Mouse (Mus musculus) CD8-positive naive resting alpha-beta T cell, adult 2 months (primary cell): ENCODE measurements around the gene Atp11a.

Experiments used
- DNase-seq, 2 experiments: peaks; one replicate each; pipeline ENCODE4 v3.0.0; 2022; ENCODE audit warnings: low read depth in 2 of 2, low spot score in 2 of 2

The Atp11a gene

DNA sequence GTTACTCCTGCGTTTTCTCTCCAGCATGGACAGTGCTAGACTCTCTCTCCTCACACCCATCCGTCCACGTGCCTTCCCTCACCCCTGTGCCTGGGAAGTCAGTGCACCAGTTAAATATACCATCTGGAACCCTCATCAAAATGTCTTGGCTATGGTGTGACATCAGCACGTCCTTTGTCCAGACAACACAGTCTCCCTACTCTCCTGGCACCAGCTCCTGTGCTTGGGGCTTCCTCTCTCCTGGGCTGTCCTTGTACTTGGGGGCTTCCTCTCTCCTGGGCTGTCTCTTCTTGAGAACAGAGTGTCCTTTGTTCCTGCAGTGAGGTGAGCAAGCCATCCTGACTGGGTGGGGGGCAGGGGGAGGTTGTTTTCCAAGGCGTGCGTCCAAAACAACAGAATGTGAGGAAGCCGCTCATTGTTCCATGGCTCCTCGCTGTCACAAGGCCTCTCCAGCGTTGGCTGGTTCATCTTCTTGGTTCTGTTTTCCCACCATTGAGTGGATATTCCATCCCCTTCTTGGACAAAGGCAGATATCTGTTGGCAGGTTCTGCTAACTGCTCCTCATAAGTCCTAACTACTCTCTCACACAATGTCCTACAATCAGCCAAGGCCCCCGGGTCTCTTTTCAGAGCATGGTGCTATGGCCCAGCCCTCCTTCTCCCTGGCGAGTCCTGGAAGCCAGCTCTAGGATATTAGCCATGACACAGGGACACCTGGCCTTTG lies 148.9 kb downstream of the Atp11a start:
- no peak for DNase-seq

DNA sequence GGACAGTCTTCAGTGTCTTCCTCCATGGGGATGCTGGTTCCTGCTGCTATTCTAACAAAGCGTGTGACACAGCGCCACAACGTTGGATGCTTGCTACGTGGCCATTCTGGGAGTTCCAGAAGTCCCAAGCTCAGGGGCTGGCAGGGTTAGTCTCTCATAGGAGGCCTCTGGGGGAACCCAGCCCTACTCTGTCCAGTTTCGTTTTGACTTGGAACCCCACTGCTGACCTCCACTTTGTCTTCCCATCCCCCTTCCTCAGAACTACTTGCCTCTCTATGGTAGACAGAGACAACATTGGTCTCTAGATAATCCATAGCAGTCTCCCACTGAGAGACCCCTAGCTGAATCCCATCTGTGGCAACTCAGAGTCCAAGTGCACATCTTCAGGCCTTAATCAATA lies 149.8 kb downstream of the Atp11a start:
- DNase-seq, result no peak

DNA sequence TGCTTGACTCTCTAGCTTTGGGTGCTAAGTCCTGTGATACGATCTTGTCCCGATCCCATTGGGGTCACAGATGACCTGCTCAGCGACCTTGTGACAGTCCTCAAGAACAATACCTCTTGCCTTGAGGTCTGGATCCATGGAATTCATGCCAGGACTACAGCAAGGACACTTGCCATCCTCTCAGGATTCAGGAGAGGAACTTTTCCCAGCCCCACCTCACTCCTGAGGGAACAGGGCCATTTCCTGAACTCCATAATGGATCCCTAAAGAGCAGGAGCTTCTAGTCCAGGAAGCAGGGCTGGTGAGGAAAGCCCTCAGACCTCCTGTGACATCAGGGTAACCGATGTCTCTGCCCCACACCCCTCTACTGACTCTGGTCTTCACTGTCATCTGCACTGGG lies 150.9 kb downstream of the Atp11a start:
- DNase-seq, result no peak

DNA sequence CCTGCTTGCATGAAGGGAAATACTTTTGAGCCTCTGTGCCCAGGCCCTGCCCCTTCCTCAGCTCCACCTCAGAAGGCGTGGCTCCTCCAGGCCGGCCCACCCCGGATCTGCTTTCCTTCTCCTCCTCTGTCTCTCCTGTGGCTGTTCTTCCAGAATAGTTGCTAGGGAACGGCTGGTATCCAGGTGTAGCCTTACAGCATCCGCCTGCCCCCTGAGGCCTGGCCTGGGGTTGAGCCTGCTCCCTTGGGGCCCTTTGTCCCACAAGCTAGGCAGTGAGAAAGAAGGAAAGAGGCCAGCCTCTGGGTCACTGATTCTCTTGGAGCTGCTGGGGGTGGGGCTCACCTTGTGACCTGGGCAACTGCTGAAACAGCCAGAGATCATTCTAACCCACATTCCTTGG lies 155.2 kb downstream of the Atp11a start:
- DNase-seq, result no peak

DNA sequence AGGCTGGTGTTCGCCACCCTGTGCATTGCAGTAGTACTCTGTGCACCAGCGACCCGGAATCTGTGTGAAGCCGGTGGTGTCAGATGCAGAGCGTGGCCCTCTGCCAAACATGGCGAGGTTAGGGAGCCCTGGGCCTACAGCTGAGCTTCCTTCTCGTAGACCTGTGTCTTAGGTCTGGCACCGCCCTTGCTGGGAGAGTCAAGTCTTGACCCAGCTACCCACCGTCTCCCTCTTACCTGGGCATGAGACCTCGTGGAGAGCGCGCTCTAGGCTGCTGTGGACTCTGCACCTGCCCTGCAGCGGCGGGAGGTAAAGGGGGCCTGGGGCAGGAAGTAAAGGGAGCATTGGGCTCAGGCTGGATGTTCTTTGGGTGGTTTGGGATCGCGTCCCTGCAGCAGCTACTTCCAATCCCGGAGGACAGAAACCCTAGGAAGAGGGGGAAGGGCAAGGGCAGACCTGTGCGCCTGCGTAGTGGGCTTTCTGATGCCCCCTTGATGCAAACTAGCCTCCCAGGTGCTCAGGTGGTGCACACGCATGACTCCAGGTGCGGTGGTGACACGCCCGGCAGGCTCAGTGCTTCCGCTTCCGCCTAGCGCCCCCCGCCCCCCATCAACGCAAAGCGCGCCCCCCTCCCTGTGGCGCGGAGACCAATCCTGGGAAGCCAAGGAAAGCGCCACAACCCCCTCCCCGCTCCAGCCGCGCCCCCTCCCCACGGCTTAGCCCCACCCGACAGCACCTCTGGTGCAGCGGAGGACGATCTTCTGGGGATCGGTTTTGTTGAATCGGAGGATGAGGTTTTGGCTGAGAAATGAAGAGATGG lies 158.6 kb downstream of the Atp11a start:
- no peak for DNase-seq

DNA sequence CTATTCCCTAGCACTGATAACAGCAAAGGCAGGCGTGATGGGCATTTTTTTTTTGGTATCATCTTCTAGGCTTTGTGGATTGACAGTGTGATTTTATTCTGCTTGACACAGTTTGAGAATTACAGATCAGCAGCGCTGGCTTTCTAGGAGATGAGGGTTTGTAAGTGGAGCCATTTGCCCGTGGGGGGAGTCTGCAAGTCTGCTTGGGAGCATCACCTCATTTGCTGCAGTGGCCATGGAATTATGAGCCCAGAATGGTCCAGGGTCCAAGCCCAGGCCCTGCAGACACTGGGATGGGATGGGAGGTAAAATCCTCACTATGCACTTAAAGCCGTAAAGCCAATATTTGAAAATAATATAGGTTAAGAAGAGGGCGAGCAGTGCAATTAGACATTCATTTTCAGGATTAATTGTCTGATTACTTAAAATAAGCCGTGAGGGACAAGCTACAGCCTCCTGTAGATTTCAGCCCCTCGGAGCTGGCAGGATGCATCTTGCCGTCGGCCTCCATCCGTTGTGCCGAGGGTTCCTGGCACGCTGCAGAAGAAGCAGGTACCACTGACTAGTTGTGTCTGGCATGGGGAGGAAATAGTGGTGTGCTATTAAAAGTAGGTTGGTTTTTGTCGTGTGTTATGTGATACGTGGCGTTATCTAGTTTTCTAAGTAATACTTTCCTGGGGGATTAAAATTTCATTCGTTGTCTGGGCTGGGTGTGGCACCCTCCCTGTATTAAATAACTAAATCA lies 159.5 kb downstream of the Atp11a start:
- DNase-seq, result no peak

DNA sequence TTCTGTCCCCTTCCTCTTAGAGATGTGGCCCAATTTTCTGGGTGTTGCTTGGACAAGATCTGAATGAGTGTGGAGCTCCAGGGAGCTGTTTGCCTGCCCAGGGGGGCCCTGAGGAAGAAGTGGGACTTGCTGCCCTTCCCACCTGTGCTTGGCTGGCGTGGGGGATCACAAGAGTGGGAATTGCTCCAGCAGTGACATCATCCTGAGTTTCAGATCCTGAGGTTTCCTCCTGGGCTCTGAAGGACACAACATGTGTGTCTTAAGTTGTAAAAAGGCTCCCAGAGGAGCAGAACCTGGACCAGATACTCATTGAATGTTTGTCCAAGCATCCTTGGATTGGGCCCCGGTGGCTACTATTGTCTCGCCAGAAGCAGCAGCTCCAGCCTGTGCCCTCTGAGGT lies 160.2 kb downstream of the Atp11a start:
- no peak for DNase-seq

DNA sequence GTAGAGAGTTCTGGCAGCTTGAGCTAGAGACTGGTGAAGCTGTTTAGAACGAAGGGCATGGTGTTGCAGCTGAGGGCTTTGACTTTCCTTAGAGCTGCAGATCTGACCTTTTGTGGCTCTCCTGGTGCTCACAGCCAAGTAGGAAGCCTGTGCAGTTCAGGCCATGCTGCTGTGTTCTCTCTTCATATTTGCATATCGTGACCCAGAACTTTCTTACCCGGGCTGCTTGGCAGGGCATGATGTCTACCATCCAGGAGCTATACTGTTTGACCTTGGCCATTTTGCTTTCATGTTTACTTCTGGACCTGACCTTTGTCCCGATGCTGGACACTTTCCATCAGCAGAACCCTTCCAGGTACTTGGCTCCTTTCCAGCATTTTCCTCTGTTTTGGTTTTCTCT lies 161.0 kb downstream of the Atp11a start:
- no peak for DNase-seq
